Mouse (Mus musculus) C2C12 (cell line): ENCODE measurements around the gene Rims3. TPM values are rescaled to one million over a fixed set of nuclear protein-coding genes. Genes with fewer than 3 reads are reported as not detected.
A peak's percentile ranks its signal among the peaks of the same experiment; 100 is the strongest.

ENCODE experiments used
- H3K27me3 ChIP-seq: one replicate; pipeline ENCODE4 v1.6.1; 2011; ENCODE audit not compliant: control insufficient read depth, insufficient read depth, insufficient read length
- H3K36me3 ChIP-seq: one replicate; pipeline ENCODE4 v1.6.1; 2011; ENCODE audit not compliant: control insufficient read depth, insufficient read depth
- H3K4me3 ChIP-seq: one replicate; pipeline ENCODE4 v1.5.1; 2011; ENCODE audit warnings: mild to moderate bottlenecking, control low read depth; ENCODE audit not compliant: poor library complexity, insufficient read depth, severe bottlenecking
- H3K79me2 ChIP-seq: one replicate; pipeline ENCODE4 v1.6.1; 2011; ENCODE audit not compliant: control insufficient read depth, insufficient read depth
- H3K79me3 ChIP-seq: one replicate; pipeline ENCODE4 v1.6.1; 2011; ENCODE audit warnings: low read depth, control low read depth
- H3ac ChIP-seq: one replicate; pipeline ENCODE3; 2011; ENCODE audit warnings: low read depth; ENCODE audit not compliant: control insufficient read depth, insufficient read length
- CEBPB ChIP-seq: IDR thresholded peaks from one replicate; pipeline ENCODE4 v1.6.1; 2011; ENCODE audit warnings: low read depth, mild to moderate bottlenecking, control low read depth, moderate library complexity
- CTCF ChIP-seq: IDR thresholded peaks from one replicate; pipeline ENCODE4 v1.5.1; 2011; ENCODE audit not compliant: control insufficient read depth, insufficient read depth, insufficient read length
- FOSL1 ChIP-seq: IDR thresholded peaks from one replicate; pipeline ENCODE4 v1.8.0; 2011; ENCODE audit warnings: mild to moderate bottlenecking, low read length; ENCODE audit not compliant: poor library complexity, insufficient read depth, severe bottlenecking
- MAX ChIP-seq: IDR thresholded peaks from one replicate; pipeline ENCODE4 v1.6.1; 2011; ENCODE audit warnings: mild to moderate bottlenecking, control low read depth
- MYOD1 ChIP-seq: IDR thresholded peaks from one replicate; pipeline ENCODE4 v1.6.1; 2011; ENCODE audit warnings: low read depth; ENCODE audit not compliant: control insufficient read depth, insufficient read length
- MYOG ChIP-seq: IDR thresholded peaks from one replicate; pipeline ENCODE4 v1.6.1; 2011; ENCODE audit not compliant: control insufficient read depth, insufficient read length; ENCODE audit errors: extremely low read depth
- USF1 ChIP-seq: IDR thresholded peaks from one replicate; pipeline ENCODE4 v1.6.1; 2011; ENCODE audit warnings: low read depth, mild to moderate bottlenecking, control low read depth, moderate library complexity
- microRNA-seq: library from miRNA; unstranded; fragments of <30 nt; microRNA quantifications from one replicate; pipeline ENCODE4, GENCODE M21; 2019; ENCODE audit warnings: borderline microRNAs expressed
- polyA plus RNA-seq: library from polyadenylated mRNA; unstranded; fragments of >200 nt; fragmentation: generic; extraction: Trizol; gene quantifications from one replicate; pipeline ENCODE4 v1.2.1, GENCODE M21; 2012; ENCODE audit warnings: missing spikeins

The Rims3 gene
- polyA plus RNA-seq, 1 experiment = 0.01 TPM

- Histone ChIP-seq H3K27me3 (no peaks in the 10 kb centered on the region), H3ac (no peak overlapping the region), H3K79me2 (peaks cover 20% of the 10 kb centered on the region), H3K36me3 (peaks cover 19% of the 10 kb centered on the region), H3K4me3 (peak overlapping the region; percentile 49), H3K79me3 (peaks cover 4% of the 10 kb centered on the region)
- peak; percentile 88 for TF ChIP-seq USF1
- TF ChIP-seq CEBPB = no peak
- no peak for TF ChIP-seq CTCF
- TF ChIP-seq FOSL1 = no peak
- TF ChIP-seq MAX = no peak
- no peak for TF ChIP-seq MYOG
- TF ChIP-seq MYOD1 = no peak
Measured at GRCm38 (mm10) chr4:120925386-120925785, 70.8 kb downstream of the Rims3 start.

GRCm38 (mm10) chr4:120928686-120929085, 74.1 kb downstream of the Rims3 start:
- no peak overlapping the region for H3K4me3 ChIP-seq
- peaks cover 8% of the 10 kb centered on the region for H3K36me3 ChIP-seq
- TF ChIP-seq USF1 (no peak), FOSL1 (no peak), CEBPB (no peak), CTCF (no peak), MYOG (no peak), MYOD1 (no peak), MAX (no peak)
- peaks cover 9% of the 10 kb centered on the region for H3K79me2 ChIP-seq
- H3K79me3 ChIP-seq = peaks cover 3% of the 10 kb centered on the region
- H3ac ChIP-seq = no peak overlapping the region
- H3K27me3 ChIP-seq = no peaks in the 10 kb centered on the region

- no peaks in the 10 kb centered on the region for H3K79me3 ChIP-seq
- TF ChIP-seq CEBPB (no peak), FOSL1 (no peak), MYOD1 (no peak), USF1 (no peak), MYOG (no peak), CTCF (no peak), MAX (no peak)
- no peak overlapping the region for H3ac ChIP-seq
- H3K36me3 ChIP-seq = peaks cover 8% of the 10 kb centered on the region
- no peaks in the 10 kb centered on the region for H3K27me3 ChIP-seq
- no peak overlapping the region for H3K4me3 ChIP-seq
- H3K79me2 ChIP-seq = no peaks in the 10 kb centered on the region
Measured at GRCm38 (mm10) chr4:120930736-120931135, 76.1 kb downstream of the Rims3 start.

GRCm38 (mm10) chr4:120935006-120935405, 80.4 kb downstream of the Rims3 start:
- Histone ChIP-seq H3K4me3 (no peak overlapping the region), H3K27me3 (no peaks in the 10 kb centered on the region), H3ac (no peak overlapping the region), H3K79me3 (no peaks in the 10 kb centered on the region), H3K36me3 (peaks cover 8% of the 10 kb centered on the region), H3K79me2 (no peaks in the 10 kb centered on the region)
- TF ChIP-seq MYOG (no peak), CTCF (no peak), MYOD1 (no peak), MAX (no peak), FOSL1 (no peak), CEBPB (no peak), USF1 (no peak)

Small RNA genes lying within 50 kb of the gene (microRNA-seq; reads per million reads assigned to microRNA genes)
- not detected for gene Gm23936

Other genes starting within 250 kb of the Rims3 start
- not detected for gene Cited4, start 188.2 kb upstream of the Rims3 start, polyA plus RNA-seq
- gene Kcnq4, start 106.2 kb upstream of the Rims3 start, polyA plus RNA-seq = 0.75 TPM
- gene Nfyc, start 23.2 kb upstream of the Rims3 start, polyA plus RNA-seq = 71.5 TPM
- gene Exo5, start 70.2 kb downstream of the Rims3 start, polyA plus RNA-seq = 14.1 TPM
- 1.1 TPM for gene Zfp69, start 96.9 kb downstream of the Rims3 start, polyA plus RNA-seq
- gene Smap2, start 162.4 kb downstream of the Rims3 start, polyA plus RNA-seq = 34.3 TPM
- gene Col9a2, start 184.6 kb downstream of the Rims3 start, polyA plus RNA-seq = not detected
- 24.8 TPM for gene Zmpste24, start 243.4 kb downstream of the Rims3 start, polyA plus RNA-seq